Mouse (Mus musculus): Measurements from ENCODE around the gene Olfr784. TPM values are rescaled to one million over a fixed set of nuclear protein-coding genes. Genes with fewer than 3 reads are reported as not detected.
"Not testable (repeated sequence)": the region's sequence is repeated elsewhere in the genome, so short reads cannot be mapped to it uniquely, and the experiment has no call there.

The Olfr784 gene
- 0.10 and 0.17 TPM in 2 replicates for polyA plus RNA-seq (2014; fragmentation: Nextera tagmentation; extraction: Ambion mirVana)

DNA sequence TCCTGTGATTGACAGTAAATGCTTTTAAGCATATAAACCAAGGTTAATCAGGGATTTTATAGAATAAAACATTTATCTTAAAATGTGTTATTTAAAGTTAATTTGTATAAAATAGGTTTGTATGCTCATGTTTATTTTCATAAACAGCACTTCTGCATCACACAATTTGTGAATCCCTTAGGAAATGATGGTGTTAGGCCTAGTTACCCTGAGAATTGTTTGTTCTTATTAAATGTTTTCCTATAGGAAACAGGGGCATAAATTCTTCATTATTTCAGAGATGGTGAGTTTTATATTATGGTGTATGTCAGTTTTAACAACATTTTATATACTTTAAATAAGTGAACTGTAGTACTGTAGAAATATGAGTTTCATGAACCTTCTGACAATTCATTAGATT is at the start of gene Olfr784:
Olfr784 (plus strand) TSS at position 301 of the 400 bp plus-strand sequence.
- Histone ChIP-seq H3K9me3 (ENCODE audit: control insufficient read depth, low read depth, low read length) (no peaks in the 10 kb centered on the region), H3K4me3 (ENCODE audit: low read depth, low read length) (no peak within 1 kb of the TSS), H3K4me2 (replicated peaks; ENCODE audit: low read depth, low read length) (no peak within 1 kb of the TSS), H3K36me3 (ENCODE audit: control insufficient read depth, insufficient read depth, low read length) (no peaks in the 10 kb centered on the region), H3K9ac (replicated peaks; ENCODE audit: low read depth, low read length) (no peak within 1 kb of the TSS), H3K4me1 (ENCODE audit: control insufficient read depth, insufficient read depth, low read length) (no peaks in the 10 kb centered on the region), H3K27ac (ENCODE audit: low read length) (no peak within 1 kb of the TSS), H3K27me3 (ENCODE audit: control insufficient read depth, insufficient read depth, low read length) (no peaks in the 10 kb centered on the region)
- ATAC-seq (ENCODE audit: insufficient number of reproducible peaks, insufficient read depth, low FRiP score, low read depth), result no peak

DNA sequence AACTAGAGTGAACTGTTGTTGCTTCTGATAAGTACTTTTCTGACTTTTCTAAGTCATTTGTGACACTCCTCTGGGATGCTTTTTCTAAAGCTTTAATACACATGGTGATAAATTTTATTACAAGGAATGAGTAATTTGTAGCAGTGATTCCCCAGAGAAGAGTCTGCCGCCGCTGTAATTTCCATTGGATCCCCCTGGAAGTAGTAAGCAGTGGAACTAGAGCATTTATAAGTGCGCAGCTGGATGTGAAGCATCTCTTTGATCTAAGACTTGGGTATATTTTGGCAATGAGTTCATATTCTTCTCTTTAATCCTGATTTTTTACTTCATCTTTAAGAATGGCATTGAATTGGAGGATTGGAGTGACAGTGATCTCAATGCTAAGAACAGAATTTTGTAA is 35.3 kb upstream of the Olfr784 start, which contains the start of gene Olfr782:
Olfr782 (plus strand) TSS at position 301 of the 400 bp plus-strand sequence.
- H3K9me3 ChIP-seq (ENCODE audit: control insufficient read depth, low read depth, low read length), result no peaks in the 10 kb centered on the region
- H3K4me1 ChIP-seq (ENCODE audit: control insufficient read depth, insufficient read depth, low read length), result no peaks in the 10 kb centered on the region
- H3K27ac ChIP-seq (ENCODE audit: low read length), result no peak within 1 kb of the TSS
- 96% methylated on average over 3 of the region's 3 CpGs for WGBS
- no peaks in the 10 kb centered on the region for H3K27me3 ChIP-seq (ENCODE audit: control insufficient read depth, insufficient read depth, low read length)
- H3K9ac ChIP-seq (replicated peaks; ENCODE audit: low read depth, low read length), result no peak within 1 kb of the TSS
- no peak for ATAC-seq (ENCODE audit: insufficient number of reproducible peaks, insufficient read depth, low FRiP score, low read depth)
- no peaks in the 10 kb centered on the region for H3K36me3 ChIP-seq (ENCODE audit: control insufficient read depth, insufficient read depth, low read length)
- no peak within 1 kb of the TSS for H3K4me2 ChIP-seq (replicated peaks; ENCODE audit: low read depth, low read length)
- no peak within 1 kb of the TSS for H3K4me3 ChIP-seq (ENCODE audit: low read depth, low read length)

DNA sequence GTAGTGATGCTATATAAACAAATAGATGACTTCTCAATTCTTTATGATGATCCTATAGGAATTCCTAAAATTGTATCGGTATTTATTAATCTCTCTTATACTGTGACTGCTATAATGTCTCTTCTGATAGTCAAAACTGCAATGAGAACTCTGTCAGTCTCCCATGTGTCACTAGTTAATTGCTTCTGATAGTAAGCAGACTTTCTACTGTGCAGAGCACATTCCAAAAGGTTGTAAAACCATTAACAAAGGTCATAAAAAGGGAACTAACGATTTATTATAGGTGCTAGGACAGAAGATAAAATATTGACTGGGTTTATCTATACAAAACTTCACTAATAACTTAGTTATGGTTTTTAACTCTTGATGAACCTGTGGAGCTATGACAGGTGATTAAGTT is 31.4 kb upstream of the Olfr784 start:
- not testable (repeated sequence) for H3K36me3 ChIP-seq (ENCODE audit: control insufficient read depth, insufficient read depth, low read length); H3K27me3 ChIP-seq (ENCODE audit: control insufficient read depth, insufficient read depth, low read length); H3K27ac ChIP-seq (ENCODE audit: low read length); H3K4me3 ChIP-seq (ENCODE audit: low read depth, low read length); H3K9ac ChIP-seq (replicated peaks; ENCODE audit: low read depth, low read length); H3K4me2 ChIP-seq (replicated peaks; ENCODE audit: low read depth, low read length); ATAC-seq (ENCODE audit: insufficient number of reproducible peaks, insufficient read depth, low FRiP score, low read depth); H3K4me1 ChIP-seq (ENCODE audit: control insufficient read depth, insufficient read depth, low read length); H3K9me3 ChIP-seq (ENCODE audit: control insufficient read depth, low read depth, low read length)
- 77% methylated on average over 2 of the region's 2 CpGs for WGBS

DNA sequence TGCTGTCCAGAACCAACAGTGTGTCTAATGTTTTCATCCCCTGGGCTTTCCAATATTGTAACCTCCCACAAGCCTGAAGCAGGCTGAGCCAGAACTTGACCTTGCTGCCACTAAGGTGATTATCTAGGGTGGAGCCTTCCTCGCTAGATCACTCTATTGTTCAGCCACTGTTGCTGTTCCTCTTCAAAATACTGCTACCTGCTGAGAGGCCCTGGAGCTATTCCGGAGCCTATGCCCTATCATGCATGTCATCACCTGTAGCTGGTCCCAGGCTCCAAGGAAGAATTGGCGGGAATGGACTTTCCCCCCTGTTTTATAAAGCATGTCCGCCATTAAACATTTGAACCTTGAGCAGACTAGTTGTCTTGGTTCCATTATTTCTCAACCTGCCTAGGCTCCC is 27.4 kb upstream of the Olfr784 start:
- not testable (repeated sequence) for ATAC-seq (ENCODE audit: insufficient number of reproducible peaks, insufficient read depth, low FRiP score, low read depth); H3K9me3 ChIP-seq (ENCODE audit: control insufficient read depth, low read depth, low read length); H3K4me1 ChIP-seq (ENCODE audit: control insufficient read depth, insufficient read depth, low read length); H3K4me3 ChIP-seq (ENCODE audit: low read depth, low read length); H3K27ac ChIP-seq (ENCODE audit: low read length); H3K27me3 ChIP-seq (ENCODE audit: control insufficient read depth, insufficient read depth, low read length); H3K36me3 ChIP-seq (ENCODE audit: control insufficient read depth, insufficient read depth, low read length); H3K9ac ChIP-seq (replicated peaks; ENCODE audit: low read depth, low read length); H3K4me2 ChIP-seq (replicated peaks; ENCODE audit: low read depth, low read length)
- 90% methylated on average over 4 of the region's 4 CpGs for WGBS

DNA sequence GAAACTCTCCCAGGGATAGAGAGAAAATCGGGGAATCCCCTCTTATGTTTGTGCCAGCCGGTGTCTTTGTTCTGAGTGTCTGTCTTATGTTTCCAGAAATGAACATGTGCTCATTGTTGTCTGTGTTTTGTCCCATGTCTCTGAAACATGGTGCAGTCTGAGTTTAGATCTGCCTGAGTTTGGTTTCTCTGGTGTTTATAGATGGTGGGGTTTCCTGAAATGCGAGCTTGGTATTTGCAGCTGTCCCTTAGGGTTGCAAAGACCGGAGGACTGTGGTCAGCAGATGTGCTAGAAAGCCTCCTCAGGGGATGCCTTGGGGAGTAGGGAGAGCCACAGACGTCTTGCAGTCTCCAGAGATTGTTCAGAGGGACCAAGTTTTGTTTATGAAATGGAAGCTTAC is 26.6 kb upstream of the Olfr784 start:
- H3K4me2 ChIP-seq (replicated peaks; ENCODE audit: low read depth, low read length), result no peak overlapping the region

DNA sequence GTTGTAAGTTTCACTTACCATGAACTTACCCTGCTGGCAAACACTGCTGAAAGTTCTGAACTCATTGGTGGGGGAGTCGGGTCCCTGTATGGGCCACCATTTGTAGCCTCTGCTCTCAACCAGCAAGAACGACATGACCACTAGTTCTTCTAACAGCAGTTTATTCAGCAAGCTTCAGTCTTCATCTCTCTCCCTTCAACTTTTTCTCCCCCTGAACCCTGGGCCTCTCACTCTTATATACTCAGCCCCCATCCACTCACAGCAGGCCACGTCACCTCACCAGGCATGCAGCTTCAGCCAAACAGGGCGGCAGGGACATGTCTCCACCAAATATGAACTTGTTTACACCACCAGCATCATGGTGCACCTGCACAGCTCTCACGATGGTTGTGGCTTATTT is 9.8 kb upstream of the Olfr784 start:
- H3K9me3 ChIP-seq (ENCODE audit: control insufficient read depth, low read depth, low read length); H3K27me3 ChIP-seq (ENCODE audit: control insufficient read depth, insufficient read depth, low read length); H3K4me3 ChIP-seq (ENCODE audit: low read depth, low read length); ATAC-seq (ENCODE audit: insufficient number of reproducible peaks, insufficient read depth, low FRiP score, low read depth); H3K27ac ChIP-seq (ENCODE audit: low read length); H3K4me2 ChIP-seq (replicated peaks; ENCODE audit: low read depth, low read length); H3K4me1 ChIP-seq (ENCODE audit: control insufficient read depth, insufficient read depth, low read length); H3K9ac ChIP-seq (replicated peaks; ENCODE audit: low read depth, low read length); H3K36me3 ChIP-seq (ENCODE audit: control insufficient read depth, insufficient read depth, low read length): not testable (repeated sequence)
- 93% methylated on average over 5 of the region's 5 CpGs for WGBS

More for the DNA sequence above, 26.6 kb upstream of the Olfr784 start:
- Histone ChIP-seq H3K4me3 (ENCODE audit: low read depth, low read length) (no peak overlapping the region), H3K4me1 (ENCODE audit: control insufficient read depth, insufficient read depth, low read length) (no peaks in the 10 kb centered on the region), H3K9me3 (ENCODE audit: control insufficient read depth, low read depth, low read length) (no peaks in the 10 kb centered on the region), H3K36me3 (ENCODE audit: control insufficient read depth, insufficient read depth, low read length) (no peaks in the 10 kb centered on the region), H3K9ac (replicated peaks; ENCODE audit: low read depth, low read length) (no peak overlapping the region), H3K27ac (ENCODE audit: low read length) (no peak overlapping the region), H3K27me3 (ENCODE audit: control insufficient read depth, insufficient read depth, low read length) (no peaks in the 10 kb centered on the region)
- no peak for ATAC-seq (ENCODE audit: insufficient number of reproducible peaks, insufficient read depth, low FRiP score, low read depth)
- 70% methylated on average over 5 of the region's 5 CpGs for WGBS

DNA sequence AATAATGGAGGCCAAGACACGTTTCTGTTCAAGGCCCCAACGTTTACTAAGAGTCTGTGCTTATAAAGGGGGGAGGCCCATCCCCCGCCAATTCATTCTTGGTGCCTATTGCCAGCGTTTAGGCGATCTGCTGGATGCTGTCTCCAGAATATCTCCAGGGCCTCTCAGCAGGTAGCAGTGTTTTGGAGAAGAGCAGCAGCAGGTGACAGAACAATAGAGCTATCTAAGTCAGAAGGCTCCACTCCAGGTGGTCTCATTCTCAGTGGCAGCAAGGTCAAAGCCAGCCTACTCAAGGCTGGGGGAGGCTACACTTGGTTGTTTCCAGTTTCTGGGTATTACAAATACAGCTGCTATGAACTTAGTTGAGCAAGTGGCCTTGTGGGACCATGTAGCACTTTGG is 17.0 kb downstream of the Olfr784 start:
- Histone ChIP-seq H3K9ac (replicated peaks; ENCODE audit: low read depth, low read length) (no peak overlapping the region), H3K4me1 (ENCODE audit: control insufficient read depth, insufficient read depth, low read length) (no peaks in the 10 kb centered on the region), H3K4me2 (replicated peaks; ENCODE audit: low read depth, low read length) (no peak overlapping the region), H3K9me3 (ENCODE audit: control insufficient read depth, low read depth, low read length) (no peaks in the 10 kb centered on the region), H3K27ac (ENCODE audit: low read length) (no peak overlapping the region), H3K4me3 (ENCODE audit: low read depth, low read length) (no peak overlapping the region), H3K27me3 (ENCODE audit: control insufficient read depth, insufficient read depth, low read length) (no peaks in the 10 kb centered on the region), H3K36me3 (ENCODE audit: control insufficient read depth, insufficient read depth, low read length) (no peaks in the 10 kb centered on the region)
- ATAC-seq (ENCODE audit: insufficient number of reproducible peaks, insufficient read depth, low FRiP score, low read depth), result no peak
- 53% methylated on average over 5 of the region's 5 CpGs for whole genome bisulfite sequencing

DNA sequence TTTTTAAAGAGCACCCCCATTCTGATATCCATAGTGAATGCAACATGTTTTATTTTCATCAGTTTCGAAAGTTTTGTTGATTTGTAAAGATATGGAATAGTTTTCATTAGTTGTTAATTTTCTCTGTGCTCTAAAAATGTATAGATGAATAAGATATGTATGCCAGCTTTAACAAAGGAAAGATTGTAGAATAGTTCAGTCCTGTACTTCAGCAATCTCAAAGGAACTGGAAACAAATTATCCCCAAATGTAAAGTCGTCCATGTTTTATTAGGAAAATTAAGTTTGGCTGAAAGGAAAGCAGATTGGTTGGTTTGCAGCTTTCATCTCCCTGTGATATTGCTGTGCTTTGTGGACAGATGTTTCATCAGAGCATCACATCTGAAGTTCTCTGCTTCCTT is 21.2 kb downstream of the Olfr784 start, which contains the start of gene Olfr785:
Olfr785 (plus strand) TSS at position 301 of the 400 bp plus-strand sequence.
- H3K4me3 ChIP-seq (ENCODE audit: low read depth, low read length), result no peak within 1 kb of the TSS
- no peaks in the 10 kb centered on the region for H3K9me3 ChIP-seq (ENCODE audit: control insufficient read depth, low read depth, low read length)
- H3K4me1 ChIP-seq (ENCODE audit: control insufficient read depth, insufficient read depth, low read length), result no peaks in the 10 kb centered on the region
- ATAC-seq (ENCODE audit: insufficient number of reproducible peaks, insufficient read depth, low FRiP score, low read depth), result no peak
- no peak within 1 kb of the TSS for H3K9ac ChIP-seq (replicated peaks; ENCODE audit: low read depth, low read length)
- H3K36me3 ChIP-seq (ENCODE audit: control insufficient read depth, insufficient read depth, low read length), result no peaks in the 10 kb centered on the region
- WGBS, result 65% methylated on average over 2 of the region's 2 CpGs
- no peak within 1 kb of the TSS for H3K4me2 ChIP-seq (replicated peaks; ENCODE audit: low read depth, low read length)
- no peaks in the 10 kb centered on the region for H3K27me3 ChIP-seq (ENCODE audit: control insufficient read depth, insufficient read depth, low read length)
- no peak within 1 kb of the TSS for H3K27ac ChIP-seq (ENCODE audit: low read length)

DNA sequence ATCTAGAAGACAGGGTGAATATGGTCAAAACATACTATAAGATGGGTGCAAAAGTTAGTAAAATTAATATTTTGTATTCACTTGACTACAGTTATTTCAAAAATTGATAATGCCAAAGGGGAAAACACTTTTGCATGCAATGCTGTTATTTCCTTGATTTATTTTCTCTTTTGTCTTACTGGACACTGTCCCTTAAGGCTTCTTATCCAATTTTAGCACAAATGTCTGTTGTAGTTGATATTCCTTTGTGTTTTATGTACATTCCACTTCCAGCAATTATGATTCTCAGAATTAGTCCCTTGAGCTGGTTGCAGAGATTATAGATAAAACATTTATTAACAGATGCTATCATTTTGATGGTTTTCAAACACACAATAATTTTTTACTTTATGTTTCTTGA is 43.1 kb downstream of the Olfr784 start, which contains the start of gene Olfr786:
Olfr786 (plus strand) TSS at position 301 of the 400 bp plus-strand sequence.
- Histone ChIP-seq H3K27me3 (ENCODE audit: control insufficient read depth, insufficient read depth, low read length) (no peaks in the 10 kb centered on the region), H3K4me1 (ENCODE audit: control insufficient read depth, insufficient read depth, low read length) (no peaks in the 10 kb centered on the region), H3K4me3 (ENCODE audit: low read depth, low read length) (no peak within 1 kb of the TSS), H3K36me3 (ENCODE audit: control insufficient read depth, insufficient read depth, low read length) (no peaks in the 10 kb centered on the region), H3K9ac (replicated peaks; ENCODE audit: low read depth, low read length) (no peak within 1 kb of the TSS), H3K27ac (ENCODE audit: low read length) (no peak within 1 kb of the TSS), H3K4me2 (replicated peaks; ENCODE audit: low read depth, low read length) (no peak within 1 kb of the TSS), H3K9me3 (ENCODE audit: control insufficient read depth, low read depth, low read length) (no peaks in the 10 kb centered on the region)
- no peak for ATAC-seq (ENCODE audit: insufficient number of reproducible peaks, insufficient read depth, low FRiP score, low read depth)
